Mouse (Mus musculus) kidney, adult 2 months (tissue): ENCODE measurements around the gene Zfp575.

Source experiments
- CTCF ChIP-seq: fragments of 200-500 bp; conservative IDR thresholded peaks from 2 replicates; pipeline ENCODE4 v1.5.1; 2011; ENCODE audit warnings: low read depth, mild to moderate bottlenecking, control low read depth, low read length, moderate library complexity, mixed read lengths; ENCODE audit not compliant: insufficient read depth, insufficient read length
- POLR2A ChIP-seq: fragments of 200-500 bp; IDR thresholded peaks from one replicate; pipeline ENCODE4 v1.6.1; 2011; ENCODE audit warnings: low read depth, low read length, control low read depth

DNA sequence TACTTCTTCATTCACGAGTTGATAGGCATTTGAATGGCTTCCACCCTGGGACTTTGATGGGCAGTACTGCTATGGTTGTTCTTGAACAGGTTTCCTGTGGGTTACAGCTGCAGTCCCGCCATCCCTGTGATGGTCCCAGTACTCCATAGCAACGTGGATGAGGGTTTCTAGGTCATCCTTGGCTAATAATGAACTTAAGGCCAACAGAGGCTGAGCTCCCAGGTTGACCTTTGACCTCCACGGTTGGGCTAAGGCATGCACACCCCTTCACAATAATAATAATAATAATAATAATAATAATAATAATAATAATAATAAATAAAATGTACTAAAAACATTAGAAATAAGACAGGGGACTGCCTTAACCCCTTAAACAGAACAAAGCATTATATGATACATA is 10.7 kb upstream of the Zfp575 start:
- TF ChIP-seq CTCF (no peak), POLR2A (no peak)
